Mouse (Mus musculus) heart, embryonic 13.5 days (tissue): ENCODE measurements at regions not wholly inside any gene's neighbourhood (a gene's known extent, or its start where the extent isn't known, plus 50 kb on each side); places are given as distances from the start of the nearest gene placed in this dataset.

ENCODE experiments used
- ATAC-seq: fragments of 200-750 bp; cut with Nextera tagmentation; 2 replicates; pipeline ENCODE4 v1.8.0; 2017; ENCODE audit warnings: moderate TSS enrichment; ENCODE audit not compliant: insufficient number of reproducible peaks, low FRiP score, low TSS enrichment; ENCODE audit errors: extremely low read depth
- H3K27ac ChIP-seq: fragments of 300-500 bp; sonication (generic); replicated peaks from 2 replicates; pipeline ENCODE4 v1.5.1; 2015; ENCODE audit warnings: moderate library complexity, mild to moderate bottlenecking, inconsistent platforms
- H3K27me3 ChIP-seq: fragments of 300-500 bp; sonication (generic); replicated peaks from 2 replicates; pipeline ENCODE4 v1.6.1; 2015; ENCODE audit warnings: mild to moderate bottlenecking, inconsistent platforms
- H3K36me3 ChIP-seq: fragments of 300-500 bp; sonication (generic); 2 replicates; pipeline ENCODE4 v1.6.1; 2015; ENCODE audit warnings: mild to moderate bottlenecking, inconsistent platforms
- H3K4me1 ChIP-seq: fragments of 300-500 bp; sonication (generic); 2 replicates; pipeline ENCODE4 v1.6.1; 2015; ENCODE audit warnings: inconsistent platforms
- H3K4me2 ChIP-seq: fragments of 300-500 bp; sonication (generic); 2 replicates; pipeline ENCODE4 v1.6.1; 2015; ENCODE audit warnings: inconsistent platforms, mild to moderate bottlenecking, moderate library complexity
- H3K4me3 ChIP-seq: fragments of 300-500 bp; sonication (generic); 2 replicates; pipeline ENCODE4 v1.5.1; 2015; ENCODE audit warnings: moderate library complexity, mild to moderate bottlenecking, inconsistent platforms
- H3K9ac ChIP-seq: fragments of 300-500 bp; sonication (generic); 2 replicates; pipeline ENCODE4 v1.6.1; 2015; ENCODE audit warnings: inconsistent platforms, mild to moderate bottlenecking, moderate library complexity
- H3K9me3 ChIP-seq: fragments of 300-500 bp; sonication (generic); 2 replicates; pipeline ENCODE4 v1.6.1; 2016; ENCODE audit warnings: inconsistent platforms
- WGBS: fragments of 180-500 bp; shearing (Covaris S2); methylation state at CpG from one replicate; pipeline ENCODE4 v1.1.7; 2015; ENCODE audit warnings: mixed read lengths; 5-methylcytosine and 5-hydroxymethylcytosine counted together

- no peak for ATAC-seq
- no peak overlapping the region for H3K27ac ChIP-seq
- WGBS, result 35% methylated on average over 1 of the region's 1 CpGs
- H3K4me3 ChIP-seq, result no peak overlapping the region
- no peak overlapping the region for H3K4me2 ChIP-seq
- H3K27me3 ChIP-seq, result no peaks in the 10 kb centered on the region
- no peak overlapping the region for H3K9ac ChIP-seq
- H3K36me3 ChIP-seq, result no peaks in the 10 kb centered on the region
- no peaks in the 10 kb centered on the region for H3K4me1 ChIP-seq
- no peaks in the 10 kb centered on the region for H3K9me3 ChIP-seq
Observed at GRCm38 (mm10) chr11:38886466-38886865, 1650.7 kb upstream of the Tenm2 start.

- Histone ChIP-seq H3K36me3 (no peaks in the 10 kb centered on the region), H3K27me3 (no peaks in the 10 kb centered on the region), H3K4me2 (peak overlapping the region; percentile 19; the same call in 1 of the 2 replicates), H3K9me3 (no peaks in the 10 kb centered on the region), H3K27ac (no peak overlapping the region), H3K4me1 (no peaks in the 10 kb centered on the region), H3K9ac (no peak overlapping the region), H3K4me3 (no peak overlapping the region)
- WGBS, result 25% methylated on average over 9 of the region's 9 CpGs
- no peak for ATAC-seq
Observed at GRCm38 (mm10) chr11:38861622-38862345, 1626.0 kb upstream of the Tenm2 start.

- Histone ChIP-seq H3K4me1 (no peaks in the 10 kb centered on the region), H3K4me2 (no peak overlapping the region), H3K27ac (no peak overlapping the region), H3K27me3 (no peaks in the 10 kb centered on the region), H3K9me3 (no peaks in the 10 kb centered on the region), H3K9ac (no peak overlapping the region), H3K36me3 (no peaks in the 10 kb centered on the region), H3K4me3 (no peak overlapping the region)
- ATAC-seq, result no peak
- WGBS, result 72% methylated on average over 9 of the region's 9 CpGs
Observed at GRCm38 (mm10) chr11:38856645-38857044, 1620.9 kb upstream of the Tenm2 start.

- WGBS, result 68% methylated on average over 5 of the region's 5 CpGs
- H3K4me2 ChIP-seq, result no peak overlapping the region
- no peaks in the 10 kb centered on the region for H3K4me1 ChIP-seq
- H3K9ac ChIP-seq, result no peak overlapping the region
- no peak for ATAC-seq
- H3K36me3 ChIP-seq, result no peaks in the 10 kb centered on the region
- no peaks in the 10 kb centered on the region for H3K27me3 ChIP-seq
- H3K4me3 ChIP-seq, result no peak overlapping the region
- no peak overlapping the region for H3K27ac ChIP-seq
- H3K9me3 ChIP-seq, result no peaks in the 10 kb centered on the region
Observed at GRCm38 (mm10) chr11:38829148-38829547, 1593.4 kb upstream of the Tenm2 start.

- H3K9me3 ChIP-seq, result no peaks in the 10 kb centered on the region
- no peaks in the 10 kb centered on the region for H3K4me1 ChIP-seq
- no peaks in the 10 kb centered on the region for H3K27me3 ChIP-seq
- H3K27ac ChIP-seq, result no peak overlapping the region
- no peak overlapping the region for H3K4me3 ChIP-seq
- WGBS, result 42% methylated on average over 2 of the region's 2 CpGs
- H3K9ac ChIP-seq, result no peak overlapping the region
- ATAC-seq, result no peak
- no peaks in the 10 kb centered on the region for H3K36me3 ChIP-seq
- no peak overlapping the region for H3K4me2 ChIP-seq
Observed at GRCm38 (mm10) chr11:38828375-38828774, 1592.6 kb upstream of the Tenm2 start.

GRCm38 (mm10) chr11:38825172-38825753, 1589.5 kb upstream of the Tenm2 start:
- WGBS, result 79% methylated on average over 1 of the region's 1 CpGs
- no peak overlapping the region for H3K4me2 ChIP-seq
- H3K9me3 ChIP-seq, result no peaks in the 10 kb centered on the region
- no peak for ATAC-seq
- H3K4me1 ChIP-seq, result no peaks in the 10 kb centered on the region
- no peaks in the 10 kb centered on the region for H3K36me3 ChIP-seq
- no peak overlapping the region for H3K4me3 ChIP-seq
- H3K9ac ChIP-seq, result no peak overlapping the region
- no peaks in the 10 kb centered on the region for H3K27me3 ChIP-seq
- H3K27ac ChIP-seq, result no peak overlapping the region

- no peak for ATAC-seq
- no peak overlapping the region for H3K9ac ChIP-seq
- no peak overlapping the region for H3K4me3 ChIP-seq
- H3K27ac ChIP-seq, result no peak overlapping the region
- no peak overlapping the region for H3K4me2 ChIP-seq
- no peaks in the 10 kb centered on the region for H3K4me1 ChIP-seq
- no peaks in the 10 kb centered on the region for H3K36me3 ChIP-seq
- no peaks in the 10 kb centered on the region for H3K27me3 ChIP-seq
- no peaks in the 10 kb centered on the region for H3K9me3 ChIP-seq
- WGBS, result 56% methylated on average over 3 of the region's 3 CpGs
Observed at GRCm38 (mm10) chr11:38818141-38818540, 1582.4 kb upstream of the Tenm2 start.

GRCm38 (mm10) chr11:38783548-38783947, 1547.8 kb upstream of the Tenm2 start:
- no peak for ATAC-seq
- Histone ChIP-seq H3K36me3 (no peaks in the 10 kb centered on the region), H3K4me2 (no peak overlapping the region), H3K9me3 (no peaks in the 10 kb centered on the region), H3K27me3 (no peaks in the 10 kb centered on the region), H3K9ac (no peak overlapping the region), H3K27ac (no peak overlapping the region), H3K4me3 (no peak overlapping the region), H3K4me1 (no peaks in the 10 kb centered on the region)
- WGBS, result 42% methylated on average over 4 of the region's 4 CpGs

GRCm38 (mm10) chr11:38779585-38779984, 1543.8 kb upstream of the Tenm2 start:
- H3K9me3 ChIP-seq, result no peaks in the 10 kb centered on the region
- 68% methylated on average over 1 of the region's 1 CpGs for WGBS
- no peak for ATAC-seq

GRCm38 (mm10) chr11:38762241-38762640, 1526.5 kb upstream of the Tenm2 start:
- Histone ChIP-seq H3K27me3 (no peaks in the 10 kb centered on the region), H3K9me3 (no peaks in the 10 kb centered on the region), H3K4me3 (no peak overlapping the region), H3K4me1 (no peaks in the 10 kb centered on the region), H3K36me3 (no peaks in the 10 kb centered on the region), H3K9ac (no peak overlapping the region), H3K27ac (no peak overlapping the region), H3K4me2 (no peak overlapping the region)
- no peak for ATAC-seq
- 68% methylated on average over 2 of the region's 2 CpGs for WGBS

More at GRCm38 (mm10) chr11:38779585-38779984, 1543.8 kb upstream of the Tenm2 start:
- H3K4me3 ChIP-seq, result no peak overlapping the region
- no peaks in the 10 kb centered on the region for H3K36me3 ChIP-seq
- H3K27me3 ChIP-seq, result no peaks in the 10 kb centered on the region
- no peak overlapping the region for H3K4me2 ChIP-seq
- H3K9ac ChIP-seq, result no peak overlapping the region
- H3K4me1 ChIP-seq, result no peaks in the 10 kb centered on the region
- no peak overlapping the region for H3K27ac ChIP-seq

GRCm38 (mm10) chr11:38747549-38747948, 1511.8 kb upstream of the Tenm2 start:
- Histone ChIP-seq H3K4me3 (no peak overlapping the region), H3K4me2 (no peak overlapping the region), H3K9ac (no peak overlapping the region), H3K9me3 (no peaks in the 10 kb centered on the region), H3K27ac (no peak overlapping the region), H3K4me1 (no peaks in the 10 kb centered on the region), H3K27me3 (no peaks in the 10 kb centered on the region), H3K36me3 (no peaks in the 10 kb centered on the region)
- no peak for ATAC-seq
- WGBS, result 26% methylated on average over 3 of the region's 3 CpGs

GRCm38 (mm10) chr11:38729101-38729500, 1493.3 kb upstream of the Tenm2 start:
- Histone ChIP-seq H3K27ac (no peak overlapping the region), H3K9ac (no peak overlapping the region), H3K27me3 (no peaks in the 10 kb centered on the region), H3K4me3 (no peak overlapping the region), H3K36me3 (no peaks in the 10 kb centered on the region), H3K4me1 (no peaks in the 10 kb centered on the region), H3K4me2 (no peak overlapping the region), H3K9me3 (no peaks in the 10 kb centered on the region)
- 58% methylated on average over 2 of the region's 2 CpGs for WGBS
- ATAC-seq, result no peak
